Mouse (Mus musculus): Measurements from ENCODE around the gene Fcrl6.

DNA sequence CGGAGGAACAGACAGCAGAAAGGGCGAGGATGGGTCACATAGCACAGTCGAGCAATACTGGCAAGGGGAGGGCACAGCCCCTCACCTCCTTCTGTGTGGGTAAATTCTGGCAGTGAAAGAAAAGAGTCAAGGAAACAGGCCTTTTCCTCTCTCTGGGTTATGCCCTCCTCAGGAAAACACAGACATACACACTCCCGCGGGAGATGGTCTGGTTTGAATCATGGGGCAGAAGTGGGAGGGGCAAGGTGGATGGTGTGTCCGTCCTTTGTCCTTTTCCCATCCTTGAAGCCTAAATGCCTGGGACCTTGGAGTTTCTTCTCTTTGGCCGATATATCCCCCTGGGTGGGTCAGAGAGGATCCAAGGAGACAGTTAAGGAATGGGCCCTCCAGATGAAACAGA is 27.5 kb upstream of the Fcrl6 start:
- TF ChIP-seq MAX (IDR thresholded peaks at IDR 0.05; ENCODE audit: low read depth) (no peak), POLR2AphosphoS2 (IDR thresholded peaks at IDR 0.05; ENCODE audit: insufficient read length, low read depth) (no peak)

Data from myocyte (in vitro differentiated cells).